Mouse (Mus musculus) limb, embryonic 11.5 days (tissue): ENCODE results near the gene Pygo2. TPM values are rescaled to one million over a fixed set of nuclear protein-coding genes. Genes with fewer than 3 reads are reported as not detected.

Source experiments
- ATAC-seq: fragments of 200-750 bp; cut with Nextera tagmentation; 2 replicates; pipeline ENCODE4 v1.8.0; 2017; ENCODE audit warnings: low read depth; ENCODE audit not compliant: insufficient number of reproducible peaks, low FRiP score, low TSS enrichment
- DNase-seq: peaks from one replicate; pipeline ENCODE4 v3.0.0-alpha.2; 2015; ENCODE audit warnings: low spot score
- H3K27ac ChIP-seq: fragments of 300-500 bp; sonication (generic); replicated peaks from 2 replicates; pipeline ENCODE4 v1.5.1; 2014; ENCODE audit warnings: low read depth, mild to moderate bottlenecking, low read length
- H3K27me3 ChIP-seq: fragments of 300-500 bp; sonication (generic); 2 replicates; pipeline ENCODE4 v1.6.1; 2014; ENCODE audit warnings: mild to moderate bottlenecking, low read length, mixed read lengths; ENCODE audit not compliant: control insufficient read depth, insufficient read depth
- H3K36me3 ChIP-seq: fragments of 300-500 bp; sonication (generic); 2 replicates; pipeline ENCODE4 v1.6.1; 2014; ENCODE audit warnings: mild to moderate bottlenecking, low read length, moderate library complexity, mixed read lengths; ENCODE audit not compliant: control insufficient read depth, insufficient read depth
- H3K4me1 ChIP-seq: fragments of 300-500 bp; sonication (generic); 2 replicates; pipeline ENCODE4 v1.6.1; 2014; ENCODE audit warnings: low read length, mixed read lengths; ENCODE audit not compliant: control insufficient read depth, insufficient read depth
- H3K4me2 ChIP-seq: fragments of 300-500 bp; sonication (generic); 2 replicates; pipeline ENCODE4 v1.6.1; 2014; ENCODE audit warnings: low read depth, mild to moderate bottlenecking, moderate library complexity; ENCODE audit not compliant: severe bottlenecking
- H3K4me3 ChIP-seq: fragments of 300-500 bp; sonication (generic); 2 replicates; pipeline ENCODE4 v1.5.1; 2014; ENCODE audit warnings: low read depth, low read length
- H3K9ac ChIP-seq: fragments of 300-500 bp; sonication (generic); 2 replicates; pipeline ENCODE4 v1.6.1; 2014; ENCODE audit warnings: mild to moderate bottlenecking, low read length
- H3K9me3 ChIP-seq: fragments of 300-500 bp; sonication (generic); 2 replicates; pipeline ENCODE4 v1.6.1; 2016; ENCODE audit warnings: low read length; ENCODE audit not compliant: control insufficient read depth
- WGBS: fragments of 180-500 bp; shearing (Covaris S2); extraction: QIAGEN DNeasy Blood & Tissue Kit; methylation state at CpG from one replicate; pipeline ENCODE4 v1.1.7; 2014; 5-methylcytosine and 5-hydroxymethylcytosine counted together
- polyA plus RNA-seq: library from polyadenylated mRNA; unstranded; fragments of >200 nt; fragmentation: Nextera tagmentation; extraction: Ambion mirVana; gene quantifications from 2 replicates; pipeline ENCODE4 v1.2.1, GENCODE M21; 2014

The Pygo2 gene
- polyA plus RNA-seq, 1 experiment from 2014 or later, result 64.3 TPM

- Histone ChIP-seq H3K4me3 (peak within 1 kb of the TSS; percentile 46), H3K9ac (peak within 1 kb of the TSS; percentile 53), H3K27me3 (no peaks in the 10 kb centered on the region), H3K36me3 (peaks cover 20% of the 10 kb centered on the region), H3K4me2 (peak within 1 kb of the TSS; percentile 57), H3K4me1 (peaks cover 11% of the 10 kb centered on the region), H3K9me3 (no peaks in the 10 kb centered on the region), H3K27ac (no peak within 1 kb of the TSS)
- ATAC-seq (peak; percentile 96), DNase-seq (peak; percentile 99)
- WGBS, result 6% methylated on average over 28 of the region's 28 CpGs
Observed at GRCm38 (mm10) chr3:89411490-89412393, 18.3 kb upstream of the Pygo2 start, which contains the start of gene Flad1. Gene Flad1 (minus strand): TSS chr3:89411870.

GRCm38 (mm10) chr3:89416158-89416557 is 13.9 kb upstream of the Pygo2 start:
- no peak for ATAC-seq
- Histone ChIP-seq H3K9me3 (no peaks in the 10 kb centered on the region), H3K27ac (no peak overlapping the region), H3K27me3 (no peaks in the 10 kb centered on the region), H3K4me3 (no peak overlapping the region; the same call in 1 of the 2 replicates), H3K4me2 (no peak overlapping the region), H3K9ac (no peak overlapping the region), H3K4me1 (peaks cover 20% of the 10 kb centered on the region), H3K36me3 (peaks cover 20% of the 10 kb centered on the region)
- no peak for DNase-seq
- 96% methylated on average over 8 of the region's 8 CpGs for WGBS

DNA sequence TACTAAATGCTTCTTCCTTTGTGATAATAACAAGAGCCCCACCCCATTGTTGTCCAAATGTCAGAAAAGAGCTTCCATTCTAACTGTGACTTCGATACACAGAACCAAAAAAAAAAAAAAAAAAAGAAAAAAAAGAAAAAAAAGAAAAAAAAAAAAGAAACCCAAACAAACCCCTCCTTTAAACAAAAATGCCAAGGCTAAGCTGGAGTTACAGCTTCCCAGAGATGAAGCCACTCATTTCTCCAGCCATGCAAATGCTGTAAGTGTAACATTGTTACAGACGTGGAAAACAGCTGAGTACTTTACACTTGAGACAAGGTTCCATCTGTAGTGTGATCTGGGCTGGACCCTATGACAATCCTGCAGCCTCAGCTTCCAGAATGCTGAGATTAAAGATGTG is 12.9 kb upstream of the Pygo2 start:
- ATAC-seq (no peak), DNase-seq (no peak)
- Histone ChIP-seq H3K4me2 (peak overlapping the region; percentile 77), H3K9ac (peak overlapping the region; percentile 61), H3K4me3 (peak overlapping the region; percentile 70), H3K9me3 (no peaks in the 10 kb centered on the region), H3K27me3 (no peaks in the 10 kb centered on the region), H3K27ac (no peak overlapping the region; the same call in 1 of the 2 replicates), H3K36me3 (peaks cover 20% of the 10 kb centered on the region), H3K4me1 (peaks cover 28% of the 10 kb centered on the region)
- 28% methylated on average over 2 of the region's 2 CpGs for WGBS

- Histone ChIP-seq H3K4me3 (peak overlapping the region; percentile 70), H3K9ac (peak overlapping the region; percentile 61), H3K27ac (peak overlapping the region; percentile 92), H3K27me3 (no peaks in the 10 kb centered on the region), H3K9me3 (no peaks in the 10 kb centered on the region), H3K4me1 (peaks cover 33% of the 10 kb centered on the region), H3K4me2 (peak overlapping the region; percentile 77), H3K36me3 (peaks cover 20% of the 10 kb centered on the region)
- ATAC-seq (peak; percentile 31), DNase-seq (no peak)
- 0% methylated on average over 20 of the region's 20 CpGs for WGBS
Observed at GRCm38 (mm10) chr3:89417840-89418169, 12.2 kb upstream of the Pygo2 start.

- H3K4me3 ChIP-seq, result peak within 1 kb of the TSS; percentile 70
- WGBS, result under 1% methylated on average over 39 of the region's 39 CpGs
- H3K36me3 ChIP-seq, result peaks cover 20% of the 10 kb centered on the region
- peak within 1 kb of the TSS; percentile 61 for H3K9ac ChIP-seq
- peaks cover 33% of the 10 kb centered on the region for H3K4me1 ChIP-seq
- peak within 1 kb of the TSS; percentile 90 for H3K4me2 ChIP-seq
- H3K27ac ChIP-seq, result peak within 1 kb of the TSS; percentile 92
- no peaks in the 10 kb centered on the region for H3K9me3 ChIP-seq
- no peaks in the 10 kb centered on the region for H3K27me3 ChIP-seq
- ATAC-seq (peak; percentile 92), DNase-seq (peak; percentile 97)
Observed at GRCm38 (mm10) chr3:89418170-89418860, 11.7 kb upstream of the Pygo2 start, which contains the start of the genes Cks1b and Shc1. Gene Cks1b (minus strand): TSS chr3:89418383. Gene Shc1 (plus strand): TSS chr3:89418443.

- ATAC-seq (peak; percentile 11; the same call in 1 of the 2 replicates), DNase-seq (peak; percentile 85)
- Histone ChIP-seq H3K9me3 (no peaks in the 10 kb centered on the region), H3K36me3 (peaks cover 20% of the 10 kb centered on the region), H3K9ac (peak overlapping the region; percentile 61), H3K4me1 (peaks cover 33% of the 10 kb centered on the region), H3K27me3 (no peaks in the 10 kb centered on the region), H3K4me2 (peak overlapping the region; percentile 90), H3K4me3 (peak overlapping the region; percentile 70), H3K27ac (peak overlapping the region; percentile 92)
- whole genome bisulfite sequencing, result under 1% methylated on average over 16 of the region's 16 CpGs
Observed at GRCm38 (mm10) chr3:89418861-89419250, 11.2 kb upstream of the Pygo2 start.

GRCm38 (mm10) chr3:89419571-89419970 is 10.4 kb upstream of the Pygo2 start:
- peak overlapping the region; percentile 90 for H3K4me2 ChIP-seq
- no peaks in the 10 kb centered on the region for H3K27me3 ChIP-seq
- 1% methylated on average over 9 of the region's 9 CpGs for WGBS
- peaks cover 19% of the 10 kb centered on the region for H3K36me3 ChIP-seq
- no peak for ATAC-seq
- peaks cover 33% of the 10 kb centered on the region for H3K4me1 ChIP-seq
- H3K9me3 ChIP-seq, result no peaks in the 10 kb centered on the region
- peak overlapping the region; percentile 70 for H3K4me3 ChIP-seq
- peak; percentile 47 for DNase-seq
- H3K27ac ChIP-seq, result peak overlapping the region; percentile 92
- peak overlapping the region; percentile 61 for H3K9ac ChIP-seq

- peak overlapping the region; percentile 92 for H3K27ac ChIP-seq
- H3K36me3 ChIP-seq, result peaks cover 15% of the 10 kb centered on the region
- H3K27me3 ChIP-seq, result no peaks in the 10 kb centered on the region
- peak overlapping the region; percentile 70 for H3K4me3 ChIP-seq
- 12% methylated on average over 3 of the region's 3 CpGs for WGBS
- H3K4me1 ChIP-seq, result peaks cover 33% of the 10 kb centered on the region
- H3K9me3 ChIP-seq, result no peaks in the 10 kb centered on the region
- ATAC-seq (no peak), DNase-seq (peak; percentile 34)
- peak overlapping the region; percentile 90 for H3K4me2 ChIP-seq
- H3K9ac ChIP-seq, result peak overlapping the region; percentile 61
Observed at GRCm38 (mm10) chr3:89419981-89420380, 10.0 kb upstream of the Pygo2 start.
